Mouse (Mus musculus) myocyte (in vitro differentiated cells): ENCODE results near the gene Fgd2.

Source experiments
- E2F4 ChIP-seq: IDR thresholded peaks from one replicate; pipeline ENCODE4 v1.6.1; 2011; ENCODE audit warnings: mild to moderate bottlenecking, control low read depth, moderate library complexity; ENCODE audit not compliant: insufficient read depth
- MAX ChIP-seq: IDR thresholded peaks from one replicate; pipeline ENCODE4 v1.6.1; 2011; ENCODE audit warnings: low read depth, mild to moderate bottlenecking, control low read depth
- POLR2A ChIP-seq: IDR thresholded peaks from one replicate; pipeline ENCODE4 v1.6.1; 2011; ENCODE audit warnings: low read depth, mild to moderate bottlenecking, control low read depth, moderate library complexity; ENCODE audit not compliant: insufficient read length
- USF1 ChIP-seq: IDR thresholded peaks from one replicate; pipeline ENCODE4 v1.6.1; 2011; ENCODE audit warnings: low read depth, mild to moderate bottlenecking, control low read depth, moderate library complexity

DNA sequence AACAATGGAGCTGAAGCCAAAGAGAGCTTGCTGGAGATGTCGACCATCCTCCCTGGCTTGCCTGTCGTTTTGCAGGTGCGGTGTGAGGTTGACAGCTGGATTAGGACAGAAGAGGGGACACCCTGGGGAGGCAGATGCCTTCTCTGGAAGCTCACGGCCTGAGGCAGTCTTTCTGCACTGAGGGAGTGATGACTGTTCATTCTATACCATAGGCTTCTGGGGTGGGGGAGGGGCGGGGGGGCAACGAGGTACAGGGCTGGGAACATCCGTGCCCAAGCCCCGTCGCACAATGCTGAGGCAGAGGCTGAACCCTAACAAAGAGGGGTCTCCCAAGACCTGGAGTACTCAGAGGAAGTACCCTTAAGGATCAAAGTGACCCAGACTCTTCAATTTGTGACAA is 3.8 kb upstream of the Fgd2 start:
- TF ChIP-seq USF1: no peak
- TF ChIP-seq MAX: no peak
- TF ChIP-seq POLR2A: no peak
- no peak for TF ChIP-seq E2F4
